In the genomic region with DNA sequence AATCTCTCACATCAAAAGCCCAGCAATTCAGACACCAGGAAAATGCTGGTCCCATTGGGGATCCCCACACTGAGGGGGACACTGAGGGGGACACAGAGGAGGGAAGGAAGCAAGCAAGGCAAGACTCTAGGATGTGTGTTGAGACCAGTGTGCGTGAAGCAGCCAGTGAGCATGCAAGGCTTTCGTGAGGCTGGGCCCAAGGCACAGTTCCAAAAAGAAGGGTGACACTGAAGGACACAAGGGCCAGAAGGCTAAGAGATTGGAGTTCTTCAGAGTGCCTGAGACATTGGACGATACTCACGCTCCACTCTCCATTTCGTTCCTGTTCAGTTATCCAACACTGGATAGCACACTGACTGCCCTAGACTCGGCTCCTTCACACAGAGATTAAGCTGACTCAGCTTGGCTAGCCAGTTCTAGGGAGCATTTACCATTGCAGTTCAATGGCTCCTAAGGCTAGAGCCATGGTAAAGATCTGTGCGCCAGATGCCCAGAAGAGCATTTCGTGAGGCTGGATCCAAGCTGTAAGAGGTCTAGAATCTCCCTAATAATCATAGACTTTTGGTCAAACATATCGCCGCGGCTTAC, we compare ENCODE assay signal across 22 mouse cellular contexts.
DNase-seq lines count a peak whose midpoint lies in the region; ATAC-seq and TF ChIP-seq lines count a peak whose summit lies in the region.
"Had no signal": no experiment of that assay in that cellular context is flagged by ENCODE, and none has a peak within 500 bp of the region (broad histone marks: within the 10 kb centered on the region; RNA-seq: fewer than 3 reads in every experiment).

No protein-coding gene starts in this region.

- peak; percentile 24 for DNase-seq in forebrain, embryonic 11.5 days (ENCODE audit: low spot score)
- no peak for DNase-seq in intestine, embryonic 14.5 days (ENCODE audit: low spot score)
- DNase-seq in embryonic facial prominence, embryonic 14.5 days (ENCODE audit: low spot score): no peak
- DNase-seq in ovary, adult 18-20 months (ENCODE audit: low spot score): no peak
- DNase-seq in urinary bladder, postnatal 25 days (ENCODE audit: low spot score): no peak
- DNase-seq: cerebellum, adult 9-10 months; kidney, adult 8-10 months; liver; thymus, postnatal 14 days had no signal

- no peak overlapping the region for H3K4me3 ChIP-seq in forebrain, embryonic 11.5 days (ENCODE audit: low read depth, low read length)
- no peak overlapping the region for H3K4me3 ChIP-seq in forebrain, embryonic 15.5 days
- no peak overlapping the region for H3K4me3 ChIP-seq in intestine, embryonic 14.5 days (ENCODE audit: low read depth, low read length)
- H3K4me3 ChIP-seq in intestine, postnatal 0 days (ENCODE audit: low read depth, low read length): no peak overlapping the region
- H3K4me3 ChIP-seq in embryonic facial prominence, embryonic 14.5 days (ENCODE audit: low read depth, low read length): no peak overlapping the region
- no peak overlapping the region for H3K4me3 ChIP-seq in stomach, embryonic 15.5 days (replicated peaks)
- H3K4me3 ChIP-seq: forebrain, embryonic 12.5 days; heart, adult 2 months; heart, embryonic 15.5 days; left cerebral cortex, adult 2 months had no signal

- H3K27ac ChIP-seq in forebrain, embryonic 11.5 days (ENCODE audit: low read depth, low read length): no peak overlapping the region
- no peak overlapping the region for H3K27ac ChIP-seq in forebrain, embryonic 15.5 days (replicated peaks)
- H3K27ac ChIP-seq in intestine, embryonic 14.5 days (ENCODE audit: low read depth): peak overlapping the region; percentile 71
- H3K27ac ChIP-seq in intestine, postnatal 0 days (ENCODE audit: low read depth, low read length): no peak overlapping the region
- 0 out of 2 replicates have a peak overlapping the region, but pooled peaks have one; percentile 1 for H3K27ac ChIP-seq in embryonic facial prominence, embryonic 14.5 days (replicated peaks; ENCODE audit: low read depth, low read length)
- peak overlapping the region; percentile 71; the same call in 1 of the 2 replicates for H3K27ac ChIP-seq in stomach, embryonic 15.5 days
- H3K27ac ChIP-seq: forebrain, embryonic 12.5 days; heart, adult 2 months; heart, embryonic 15.5 days; hindbrain, postnatal 0 days; left cerebral cortex, adult 2 months; macrophage had no signal

- H3K4me2 ChIP-seq in forebrain, embryonic 11.5 days (ENCODE audit: low read depth, low read length, severe bottlenecking): no peak overlapping the region
- no peak overlapping the region for H3K4me2 ChIP-seq in forebrain, embryonic 15.5 days (replicated peaks)
- H3K4me2 ChIP-seq in intestine, embryonic 14.5 days (ENCODE audit: low read length): no peak overlapping the region
- H3K4me2 ChIP-seq in intestine, postnatal 0 days (replicated peaks; ENCODE audit: low read depth): no peak overlapping the region
- H3K4me2 ChIP-seq in embryonic facial prominence, embryonic 14.5 days (ENCODE audit: low read depth, low read length): no peak overlapping the region
- no peak overlapping the region for H3K4me2 ChIP-seq in stomach, embryonic 15.5 days
- H3K4me2 ChIP-seq: forebrain, embryonic 12.5 days; heart, embryonic 15.5 days had no signal

- peaks cover 5% of the 10 kb centered on the region for H3K4me1 ChIP-seq in forebrain, embryonic 11.5 days (replicated peaks; ENCODE audit: control insufficient read depth, insufficient read depth, low read length)
- peaks cover 15% of the 10 kb centered on the region for H3K4me1 ChIP-seq in forebrain, embryonic 15.5 days
- H3K4me1 ChIP-seq in intestine, embryonic 14.5 days (replicated peaks; ENCODE audit: control insufficient read depth, insufficient read depth, low read length): peaks cover 38% of the 10 kb centered on the region
- H3K4me1 ChIP-seq in intestine, postnatal 0 days (replicated peaks; ENCODE audit: control insufficient read depth, insufficient read depth, low read length): peaks cover 4% of the 10 kb centered on the region; the same call in 1 of the 2 replicates
- H3K4me1 ChIP-seq in embryonic facial prominence, embryonic 14.5 days (ENCODE audit: control insufficient read depth, insufficient read depth, low read length): peaks cover 27% of the 10 kb centered on the region
- H3K4me1 ChIP-seq in stomach, embryonic 15.5 days: peaks cover 35% of the 10 kb centered on the region

- H3K9ac ChIP-seq in forebrain, embryonic 11.5 days (ENCODE audit: low read length): no peak overlapping the region
- H3K9ac ChIP-seq in forebrain, embryonic 15.5 days (replicated peaks): no peak overlapping the region
- H3K9ac ChIP-seq in intestine, embryonic 14.5 days (ENCODE audit: low read length): no peak overlapping the region
- no peak overlapping the region for H3K9ac ChIP-seq in intestine, postnatal 0 days (ENCODE audit: low read depth, low read length)
- no peak overlapping the region for H3K9ac ChIP-seq in embryonic facial prominence, embryonic 14.5 days (ENCODE audit: low read depth, low read length)
- no peak overlapping the region for H3K9ac ChIP-seq in stomach, embryonic 15.5 days
- H3K9ac ChIP-seq: forebrain, embryonic 12.5 days; heart, embryonic 15.5 days had no signal

- ATAC-seq in forebrain, embryonic 11.5 days (replicated peaks; ENCODE audit: low FRiP score): no peak
- no peak for ATAC-seq in forebrain, embryonic 15.5 days (replicated peaks)
- ATAC-seq in intestine, embryonic 14.5 days (replicated peaks; ENCODE audit: low FRiP score, low TSS enrichment, low read depth): no peak
- ATAC-seq in intestine, postnatal 0 days: no peak
- no peak for ATAC-seq in embryonic facial prominence, embryonic 14.5 days (ENCODE audit: low read depth)
- ATAC-seq in stomach, embryonic 15.5 days (ENCODE audit: insufficient read depth, low FRiP score, low read depth): no peak
- ATAC-seq: CD4-positive, CD25-positive, alpha-beta regulatory T cell, adult 4 months; midbrain, embryonic 16.5 days; Patski had no signal

- WGBS in forebrain, embryonic 11.5 days: 95% methylated on average over 11 of the region's 11 CpGs
- whole genome bisulfite sequencing in forebrain, embryonic 15.5 days: 98% methylated on average over 11 of the region's 11 CpGs
- 95% methylated on average over 11 of the region's 11 CpGs for WGBS in intestine, embryonic 14.5 days
- 90% methylated on average over 11 of the region's 11 CpGs for WGBS in intestine, postnatal 0 days
- WGBS in embryonic facial prominence, embryonic 14.5 days: 94% methylated on average over 11 of the region's 11 CpGs
- 96% methylated on average over 11 of the region's 11 CpGs for WGBS in stomach, embryonic 15.5 days

- no peaks in the 10 kb centered on the region for H3K27me3 ChIP-seq in forebrain, embryonic 11.5 days (ENCODE audit: control insufficient read depth, insufficient read depth, low read length)
- H3K27me3 ChIP-seq in forebrain, embryonic 15.5 days: no peaks in the 10 kb centered on the region
- H3K27me3 ChIP-seq in intestine, embryonic 14.5 days (replicated peaks; ENCODE audit: control insufficient read depth, insufficient read depth, low read length): no peaks in the 10 kb centered on the region
- no peaks in the 10 kb centered on the region for H3K27me3 ChIP-seq in intestine, postnatal 0 days (replicated peaks; ENCODE audit: control insufficient read depth, insufficient read depth, low read length)
- no peaks in the 10 kb centered on the region for H3K27me3 ChIP-seq in embryonic facial prominence, embryonic 14.5 days (replicated peaks; ENCODE audit: control insufficient read depth, insufficient read depth, low read length)
- no peaks in the 10 kb centered on the region for H3K27me3 ChIP-seq in stomach, embryonic 15.5 days (replicated peaks)
- H3K27me3 ChIP-seq: heart, embryonic 15.5 days; Patski had no signal

- H3K9me3 ChIP-seq in forebrain, embryonic 11.5 days (ENCODE audit: control insufficient read depth, low read length): no peaks in the 10 kb centered on the region
- H3K9me3 ChIP-seq in forebrain, embryonic 15.5 days: no peaks in the 10 kb centered on the region
- no peaks in the 10 kb centered on the region for H3K9me3 ChIP-seq in intestine, embryonic 14.5 days (ENCODE audit: control insufficient read depth, low read length)
- H3K9me3 ChIP-seq in intestine, postnatal 0 days (ENCODE audit: control insufficient read depth): no peaks in the 10 kb centered on the region
- H3K9me3 ChIP-seq in embryonic facial prominence, embryonic 14.5 days (ENCODE audit: control insufficient read depth, low read length): no peaks in the 10 kb centered on the region
- H3K9me3 ChIP-seq in stomach, embryonic 15.5 days: no peaks in the 10 kb centered on the region
- H3K9me3 ChIP-seq: forebrain, embryonic 12.5 days; G1E; heart, embryonic 15.5 days had no signal

- no peak for TF ChIP-seq CTCF in intestine, postnatal 0 days (IDR thresholded peaks at IDR 0.05; ENCODE audit: low read depth)

- no peaks in the 10 kb centered on the region for H3K36me3 ChIP-seq in forebrain, embryonic 11.5 days (ENCODE audit: control insufficient read depth, insufficient read depth, low read length)
- no peaks in the 10 kb centered on the region for H3K36me3 ChIP-seq in forebrain, embryonic 15.5 days
- H3K36me3 ChIP-seq in intestine, embryonic 14.5 days (ENCODE audit: control insufficient read depth, insufficient read depth, low read length): no peaks in the 10 kb centered on the region
- no peaks in the 10 kb centered on the region for H3K36me3 ChIP-seq in intestine, postnatal 0 days (ENCODE audit: control insufficient read depth, insufficient read depth)
- H3K36me3 ChIP-seq in embryonic facial prominence, embryonic 14.5 days (ENCODE audit: control insufficient read depth, insufficient read depth, low read length): no peaks in the 10 kb centered on the region
- no peaks in the 10 kb centered on the region for H3K36me3 ChIP-seq in stomach, embryonic 15.5 days
- H3K36me3 ChIP-seq: forebrain, embryonic 12.5 days; G1E; heart, embryonic 15.5 days had no signal

Comparison
In these comparisons a context has a peak if more than half of its experiments do, and no peak if none do; other contexts are left out.
1. H3K27ac ChIP-seq: peak in intestine, embryonic 14.5 days (single experiment), embryonic facial prominence, embryonic 14.5 days (single experiment) and stomach, embryonic 15.5 days (single experiment); none in forebrain, embryonic 11.5 days (single experiment), forebrain, embryonic 15.5 days (single experiment) and intestine, postnatal 0 days (single experiment).